Mouse (Mus musculus): ENCODE measurements at regions not wholly inside any gene's neighbourhood (a gene's known extent, or its start where the extent isn't known, plus 50 kb on each side); places are given as distances from the start of the nearest gene placed in this dataset.
"Not testable (repeated sequence)": the region's sequence is repeated elsewhere in the genome, so short reads cannot be mapped to it uniquely, and the experiment has no call there.

GRCm38 (mm10) chr10:26139100-26140093 lies 60.5 kb upstream of the Tmem200a start:
- DNase-seq (ENCODE audit: low spot score in 2 of 2): peak in 1 of 2 experiments; percentile 18

GRCm38 (mm10) chr10:26152586-26152985 lies 73.7 kb upstream of the Tmem200a start:
- no peak for DNase-seq (ENCODE audit: low spot score in 2 of 2)

GRCm38 (mm10) chr10:26158786-26159185 lies 70.7 kb upstream of the Samd3 start:
- no peak for DNase-seq (ENCODE audit: low spot score in 2 of 2)

- not testable (repeated sequence) for DNase-seq (ENCODE audit: low spot score in 2 of 2)
Measured at GRCm38 (mm10) chr10:26161139-26161538, 68.4 kb upstream of the Samd3 start.

GRCm38 (mm10) chr10:26164531-26164930 lies 65.0 kb upstream of the Samd3 start:
- no peak for DNase-seq (ENCODE audit: low spot score in 2 of 2)

GRCm38 (mm10) chr10:26177591-26177990 lies 51.9 kb upstream of the Samd3 start:
- no peak for DNase-seq (ENCODE audit: low spot score in 2 of 2)

GRCm38 (mm10) chr10:26178356-26178755 lies 51.2 kb upstream of the Samd3 start:
- DNase-seq (ENCODE audit: low spot score in 2 of 2): no peak
